Mouse (Mus musculus) T-helper 1 cell (primary cell): Measurements from ENCODE around the gene Smtnl2.

Experiments
- in situ Hi-C: fragments of 300-600 bp; cut with MboI, MseI; formaldehyde crosslinking; loops from one replicate; pipeline ENCODE4 v1.15.1; 2025; ENCODE audit warnings: high pct_unique_total_duplicates

Smtnl2 gene

DNA sequence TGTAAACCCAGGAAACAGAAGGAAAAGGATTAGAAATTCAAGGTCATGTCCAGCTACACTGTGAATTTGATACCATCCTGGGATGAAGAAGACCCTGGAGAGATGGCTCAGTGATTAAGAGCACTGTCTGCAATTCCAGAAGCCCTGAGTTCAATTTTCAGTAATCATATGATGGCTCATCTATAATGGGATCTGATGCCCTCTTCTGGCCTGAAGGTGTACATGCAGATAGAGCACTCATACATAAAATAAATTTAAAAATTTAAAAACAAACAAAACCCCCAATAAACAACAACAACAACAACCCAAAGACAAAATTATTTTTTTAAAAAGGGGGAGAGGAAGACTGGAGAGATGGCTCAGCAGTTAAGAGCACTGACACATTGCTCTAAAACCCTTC, 15.4 kb upstream of the Smtnl2 start:
- in situ Hi-C loops: no loop called here

GRCm38 (mm10) chr11:72425201-72425600, 13.7 kb upstream of the Smtnl2 start:
- in situ Hi-C loops: no loop called here

GRCm38 (mm10) chr11:72423686-72424085, 12.2 kb upstream of the Smtnl2 start:
- in situ Hi-C loops: loop anchor here (25.0 kb wide), 1 partner anchor 1289 kb away; no protein-coding TSS in a partner anchor

DNA sequence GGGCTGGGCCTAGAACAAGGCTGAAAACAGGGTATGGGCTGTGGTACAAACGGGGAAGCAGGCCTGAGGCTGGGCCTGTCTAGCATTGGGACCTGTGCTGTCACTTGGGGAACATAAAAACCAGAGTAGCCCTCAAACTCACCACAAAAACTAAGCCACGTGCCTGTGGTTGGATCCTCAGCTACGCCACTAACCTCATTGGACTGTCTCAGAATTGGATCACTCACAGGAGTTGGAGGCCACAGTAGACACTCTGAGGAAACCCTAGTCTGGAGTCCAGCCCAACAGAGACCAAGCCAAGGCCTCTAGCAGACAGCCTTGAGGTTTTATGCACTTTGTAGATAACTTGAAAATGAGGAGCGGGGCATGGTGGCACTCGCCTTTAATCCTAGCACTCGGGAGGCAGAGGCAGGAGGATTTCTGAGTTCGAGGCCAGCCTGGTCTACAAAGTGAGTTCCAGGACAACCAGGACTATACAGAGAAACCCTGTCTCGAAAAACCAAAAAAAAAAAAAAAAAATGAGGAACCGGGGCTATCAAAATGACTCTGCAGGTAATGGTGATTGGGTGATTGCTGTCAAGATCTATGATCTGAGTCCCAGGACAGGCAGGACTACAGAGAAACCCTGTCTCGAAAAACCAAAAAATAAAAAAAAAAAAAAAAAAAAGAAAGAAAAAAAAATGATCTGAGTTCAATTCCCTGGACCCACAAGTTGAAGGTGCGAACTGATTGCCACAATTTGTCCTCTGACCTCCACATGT, 10.2 kb upstream of the Smtnl2 start:
- in situ Hi-C loops: loop anchor here (25.0 kb wide), 1 partner anchor 1291 kb away; no protein-coding TSS in a partner anchor

DNA sequence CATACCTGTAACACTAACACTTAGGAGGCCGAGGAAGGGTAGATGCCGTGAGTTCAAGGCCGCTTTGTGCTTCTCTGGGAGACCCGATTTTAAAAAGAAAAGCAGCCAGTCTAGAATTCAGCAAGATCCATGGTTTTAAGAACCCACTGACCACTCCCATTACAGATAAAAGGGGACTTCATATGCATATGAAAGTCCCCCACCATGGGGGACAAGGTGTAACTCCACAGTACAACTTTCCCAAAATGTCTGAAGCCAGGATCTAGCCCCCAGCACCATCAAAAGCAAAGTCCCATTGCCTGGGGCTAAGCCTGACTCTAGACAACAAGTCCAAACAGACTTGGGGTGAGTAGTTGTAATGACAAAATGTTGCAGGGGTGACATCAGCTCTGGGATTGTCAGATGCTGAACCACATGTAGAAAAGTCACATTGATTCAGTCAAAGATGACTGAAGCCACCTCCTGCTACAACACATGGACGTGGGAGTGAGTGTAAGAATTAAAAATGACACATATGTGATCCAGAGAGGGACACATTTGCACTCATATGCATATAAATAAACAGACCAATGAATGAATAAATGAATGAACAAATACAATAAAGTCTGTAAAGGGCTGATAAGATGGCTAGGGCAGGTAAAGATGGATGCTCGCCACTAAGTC, 9.1 kb upstream of the Smtnl2 start:
- in situ Hi-C loops: loop anchor here (25.0 kb wide), 1 partner anchor 1292 kb away; no protein-coding TSS in a partner anchor

- in situ Hi-C loops: loop anchor here (5.0 to 25.0 kb wide), 2 partner anchors 62 to 1293 kb away; no protein-coding TSS in a partner anchor
Measured at GRCm38 (mm10) chr11:72419006-72419405, 7.5 kb upstream of the Smtnl2 start.

DNA sequence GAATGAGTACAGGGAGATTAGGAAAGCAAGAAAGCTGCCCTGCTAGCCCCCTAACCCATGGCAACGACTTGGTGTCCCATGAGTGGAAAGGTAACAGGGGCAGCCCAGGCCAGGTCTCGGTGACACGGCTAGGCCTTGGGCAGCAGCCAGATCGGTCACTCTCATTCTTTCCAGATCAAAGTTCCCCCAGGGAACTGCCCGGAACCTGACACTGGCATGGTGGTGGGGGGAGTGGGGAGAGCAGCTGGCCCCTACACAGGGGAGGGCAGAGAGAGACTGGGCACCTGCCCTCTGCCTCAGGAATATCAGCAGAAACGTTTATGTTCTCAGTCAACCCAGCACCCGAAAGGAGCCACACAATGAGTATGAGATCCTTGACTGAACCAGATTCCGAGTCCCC, 6.7 kb upstream of the Smtnl2 start:
- in situ Hi-C loops: loop anchor here (5.0 to 25.0 kb wide), 2 partner anchors 61 to 1294 kb away; no protein-coding TSS in a partner anchor

DNA sequence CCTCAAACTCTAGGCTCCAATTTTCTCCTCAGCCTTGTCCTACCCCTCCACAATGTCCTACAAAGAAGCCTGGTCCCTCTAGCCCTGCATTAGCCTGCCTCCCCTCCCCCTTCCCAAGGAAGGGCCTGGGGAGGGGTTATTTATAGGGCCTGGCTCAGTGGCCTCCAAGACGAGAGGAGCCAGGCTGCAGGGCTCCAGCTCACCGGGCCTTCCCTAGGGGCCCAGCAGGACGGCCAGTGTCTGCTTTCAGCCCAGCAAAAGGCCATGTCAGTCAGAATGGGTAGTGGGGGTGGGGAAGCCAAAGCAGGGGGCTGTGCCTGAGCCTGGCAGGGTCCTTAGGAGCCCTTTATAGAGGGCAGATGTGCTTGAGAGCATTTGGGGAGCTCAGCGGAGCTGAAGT, 5.9 kb upstream of the Smtnl2 start:
- in situ Hi-C loops: loop anchor here (5.0 to 25.0 kb wide), 2 partner anchors 60 to 1295 kb away; no protein-coding TSS in a partner anchor

DNA sequence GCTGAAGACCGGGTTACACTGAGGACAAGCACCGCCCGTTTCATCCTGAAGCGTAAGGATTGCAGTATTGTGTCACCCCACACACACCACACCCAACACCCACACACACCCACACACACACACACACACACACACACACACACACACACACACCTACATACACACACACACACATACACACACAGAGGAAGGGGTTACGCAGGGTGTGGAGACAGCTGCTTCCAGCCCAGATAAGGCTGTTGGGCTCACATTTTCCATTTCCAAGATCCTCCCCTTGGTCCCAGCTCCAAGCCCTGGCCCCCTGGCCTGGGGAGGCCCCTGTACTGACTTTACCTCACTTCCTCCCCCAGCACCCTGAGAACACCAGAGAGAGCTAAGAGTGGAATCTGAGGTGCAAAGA, 5.2 kb upstream of the Smtnl2 start:
- in situ Hi-C loops: loop anchor here (5.0 to 25.0 kb wide), 2 partner anchors 59 to 1296 kb away; no protein-coding TSS in a partner anchor

- in situ Hi-C loops: loop anchor here (5.0 to 25.0 kb wide), 2 partner anchors 58 to 1297 kb away; no protein-coding TSS in a partner anchor
Measured at GRCm38 (mm10) chr11:72415155-72415554, 3.6 kb upstream of the Smtnl2 start.

DNA sequence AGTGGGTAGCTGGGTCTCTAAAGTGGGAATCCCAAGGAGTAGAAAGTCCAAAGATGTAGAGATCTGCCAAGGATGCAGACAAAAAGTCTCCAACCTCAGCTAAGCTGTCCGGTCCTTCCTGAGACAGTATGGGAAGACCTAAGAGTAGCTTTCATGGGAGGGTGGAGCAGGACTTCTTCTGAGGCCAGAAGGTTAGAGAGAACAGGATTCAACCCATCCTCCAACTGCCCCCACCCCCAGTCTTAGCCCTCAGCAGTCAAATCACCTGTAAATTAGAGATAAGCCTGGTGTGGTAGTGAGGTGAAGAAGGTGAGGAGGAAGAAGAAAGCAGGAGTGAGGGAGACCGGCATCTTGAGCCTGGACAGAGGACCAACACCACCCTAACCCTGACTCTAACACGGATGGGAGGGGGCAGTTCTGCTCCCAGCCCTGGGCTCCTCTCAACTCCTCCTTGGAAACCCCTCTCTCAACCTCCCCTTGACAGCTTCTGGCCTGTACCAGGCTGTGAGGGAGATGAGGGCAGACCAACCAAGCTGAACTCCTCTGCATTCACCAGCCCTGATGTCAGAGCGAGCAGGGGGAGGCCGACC, 2.2 kb upstream of the Smtnl2 start:
- in situ Hi-C loops: loop anchor here (25.0 kb wide), 1 partner anchor 1299 kb away; no protein-coding TSS in a partner anchor

DNA sequence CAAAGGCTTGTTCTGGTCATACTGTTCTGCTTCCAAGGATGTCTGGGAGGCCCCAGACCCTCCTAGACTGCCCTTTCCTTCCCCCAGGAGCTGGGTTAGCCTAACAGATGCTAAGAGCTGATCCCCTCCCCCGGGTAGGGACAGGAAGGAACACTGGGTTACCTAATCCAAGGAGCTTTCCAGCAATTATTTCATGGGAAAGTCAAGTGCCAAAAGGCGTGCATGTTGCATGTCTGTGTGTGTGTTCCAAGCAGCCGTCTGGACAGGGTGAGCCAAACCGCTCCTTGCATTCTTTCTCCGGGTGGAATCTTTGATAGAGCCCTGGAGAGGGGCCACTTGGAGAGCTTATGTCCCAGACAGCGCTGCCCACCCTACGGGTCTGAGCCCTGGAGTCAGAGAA, 1.5 kb upstream of the Smtnl2 start:
- in situ Hi-C loops: loop anchor here (25.0 kb wide), 1 partner anchor 1299 kb away; no protein-coding TSS in a partner anchor

DNA sequence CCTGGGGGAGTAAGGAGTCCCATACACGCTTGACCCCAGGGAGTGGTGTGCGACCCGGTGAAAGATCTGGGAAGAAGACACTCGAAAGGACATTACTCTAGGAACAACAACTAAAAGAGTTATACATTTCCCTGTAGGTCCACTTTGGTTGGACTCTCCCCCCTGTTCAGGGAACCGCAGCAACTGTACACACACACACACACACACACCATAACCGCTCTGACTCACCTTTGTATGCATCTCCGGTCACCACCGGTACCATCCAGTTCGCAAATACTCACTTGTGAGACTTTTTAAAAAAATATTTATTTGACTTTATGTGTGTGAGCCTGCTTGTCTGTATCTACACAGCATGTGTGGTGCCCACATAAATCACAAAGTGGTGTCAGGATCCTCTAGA, 432 bp upstream of the Smtnl2 start:
- in situ Hi-C loops: loop anchor here (25.0 kb wide), 1 partner anchor 1300 kb away; no protein-coding TSS in a partner anchor

GRCm38 (mm10) chr11:72410521-72411092, 906 bp downstream of the Smtnl2 start:
- in situ Hi-C loops: loop anchor here (25.0 kb wide), 1 partner anchor 1302 kb away; no protein-coding TSS in a partner anchor

GRCm38 (mm10) chr11:72409649-72410385, 1.7 kb downstream of the Smtnl2 start:
- in situ Hi-C loops: loop anchor here (10.0 to 25.0 kb wide), 2 partner anchors 1045 to 1302 kb away; partner anchors contain the start of gene Olfr380

- in situ Hi-C loops: loop anchor here (10.0 to 25.0 kb wide), 2 partner anchors 1046 to 1304 kb away; partner anchors contain the start of gene Olfr380
Measured at GRCm38 (mm10) chr11:72408451-72409170, 2.9 kb downstream of the Smtnl2 start.

GRCm38 (mm10) chr11:72407574-72407973, 3.9 kb downstream of the Smtnl2 start:
- in situ Hi-C loops: loop anchor here (10.0 to 25.0 kb wide), 2 partner anchors 1047 to 1305 kb away; partner anchors contain the start of gene Olfr380

DNA sequence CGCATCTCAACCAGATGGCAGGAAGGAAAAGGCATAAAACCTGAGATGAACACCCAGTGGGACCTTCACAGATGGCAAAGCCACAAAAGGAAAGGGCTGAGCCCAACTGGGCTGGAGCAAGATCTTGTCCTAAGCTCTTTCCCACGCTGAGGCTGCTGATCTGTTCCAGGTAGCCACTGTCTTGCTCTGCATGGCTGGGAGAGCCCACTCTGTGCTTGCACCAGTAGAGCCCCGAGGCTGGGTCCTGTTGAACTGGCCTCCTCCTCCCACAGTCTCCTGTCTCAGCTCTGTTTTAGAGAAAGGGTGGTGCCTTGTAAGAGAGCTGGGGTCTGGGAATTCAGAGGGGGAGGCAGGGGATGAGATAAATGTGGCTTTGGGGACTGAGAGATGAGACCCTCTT, 4.4 kb downstream of the Smtnl2 start:
- in situ Hi-C loops: loop anchor here (10.0 to 25.0 kb wide), 2 partner anchors 1048 to 1305 kb away; partner anchors contain the start of gene Olfr380

DNA sequence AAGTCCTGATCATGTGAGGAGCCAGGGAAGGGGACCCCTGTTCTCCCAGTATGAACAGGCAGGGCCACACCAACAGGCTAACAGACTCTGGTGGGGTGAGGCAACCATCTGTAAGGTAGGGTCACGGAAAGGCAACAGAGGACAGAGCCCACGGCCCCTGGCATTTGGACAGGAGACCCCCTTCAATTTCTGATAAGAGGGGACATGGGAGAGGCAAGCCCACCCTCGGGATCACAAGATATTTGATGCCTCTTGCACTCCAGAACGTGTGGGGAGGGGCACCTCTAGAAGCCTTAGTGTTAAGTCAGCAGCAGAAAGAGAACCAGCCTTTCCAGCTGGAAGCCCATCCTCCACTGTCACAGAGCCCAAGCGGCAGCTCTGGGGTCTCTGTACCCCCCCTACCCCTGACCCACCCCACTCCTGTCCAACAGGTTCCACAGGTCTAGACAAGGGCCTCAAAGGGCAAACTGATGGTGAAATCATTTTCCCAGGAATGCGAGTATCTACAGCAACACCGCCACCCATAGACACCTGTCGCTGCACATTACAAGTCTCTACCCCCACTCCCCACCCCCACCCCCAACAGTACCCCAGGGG, 5.3 kb downstream of the Smtnl2 start:
- in situ Hi-C loops: loop anchor here (10.0 to 25.0 kb wide), 2 partner anchors 1049 to 1306 kb away; partner anchors contain the start of gene Olfr380
